Mouse (Mus musculus): ENCODE data around the gene Efcab7. TPM values are rescaled to one million over a fixed set of nuclear protein-coding genes. Genes with fewer than 3 reads are reported as not detected.

Efcab7 gene
- polyA plus RNA-seq, 1 experiment from 2014 or later, result 20.1 TPM

GRCm38 (mm10) chr4:99947192-99947591, 118.2 kb downstream of the Efcab7 start:
- Histone ChIP-seq H3K27me3 (replicated peaks) (no peaks in the 10 kb centered on the region), H3K4me1 (replicated peaks) (no peaks in the 10 kb centered on the region), H3K36me3 (no peaks in the 10 kb centered on the region), H3K27ac (no peak overlapping the region), H3K4me2 (replicated peaks) (no peak overlapping the region), H3K4me3 (replicated peaks) (no peak overlapping the region), H3K9ac (no peak overlapping the region), H3K9me3 (no peaks in the 10 kb centered on the region)
- WGBS, result 39% methylated on average over 1 of the region's 1 CpGs
- ATAC-seq, result peak; percentile 40; the same call in 1 of the 2 replicates

GRCm38 (mm10) chr4:99947896-99948295, 118.9 kb downstream of the Efcab7 start:
- Histone ChIP-seq H3K9ac (no peak overlapping the region), H3K36me3 (no peaks in the 10 kb centered on the region), H3K27me3 (replicated peaks) (no peaks in the 10 kb centered on the region), H3K4me3 (replicated peaks) (no peak overlapping the region), H3K4me2 (replicated peaks) (no peak overlapping the region), H3K9me3 (no peaks in the 10 kb centered on the region), H3K4me1 (replicated peaks) (no peaks in the 10 kb centered on the region), H3K27ac (no peak overlapping the region)
- 100% methylated on average over 1 of the region's 1 CpGs for WGBS
- ATAC-seq, result no peak

DNA sequence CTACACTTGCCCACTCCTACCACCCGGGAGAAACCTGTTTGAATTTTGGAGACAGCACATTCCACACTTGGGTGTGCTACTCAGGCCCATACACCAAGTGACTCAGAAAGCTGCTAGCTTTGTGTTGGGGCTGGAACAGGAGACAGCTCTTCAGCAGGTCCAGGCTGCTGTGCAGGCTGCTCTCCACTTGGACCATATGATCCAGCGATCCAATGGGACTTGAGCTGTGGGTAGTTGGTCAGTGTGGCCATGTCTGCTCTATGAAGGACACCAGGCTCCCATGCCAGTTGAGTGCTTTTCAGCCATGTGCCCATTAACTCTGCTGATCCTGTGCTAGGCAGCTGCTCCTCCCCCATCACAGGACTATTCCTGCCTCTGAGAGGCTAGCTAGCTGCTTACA, 124.9 kb downstream of the Efcab7 start:
- no peak overlapping the region for H3K4me2 ChIP-seq (replicated peaks)
- H3K4me1 ChIP-seq (replicated peaks), result no peaks in the 10 kb centered on the region
- no peak overlapping the region for H3K9ac ChIP-seq
- H3K9me3 ChIP-seq, result no peaks in the 10 kb centered on the region
- no peak overlapping the region for H3K4me3 ChIP-seq (replicated peaks)
- no peak for ATAC-seq
- 77% methylated on average over 2 of the region's 2 CpGs for WGBS
- H3K36me3 ChIP-seq, result no peaks in the 10 kb centered on the region
- no peaks in the 10 kb centered on the region for H3K27me3 ChIP-seq (replicated peaks)
- no peak overlapping the region for H3K27ac ChIP-seq

DNA sequence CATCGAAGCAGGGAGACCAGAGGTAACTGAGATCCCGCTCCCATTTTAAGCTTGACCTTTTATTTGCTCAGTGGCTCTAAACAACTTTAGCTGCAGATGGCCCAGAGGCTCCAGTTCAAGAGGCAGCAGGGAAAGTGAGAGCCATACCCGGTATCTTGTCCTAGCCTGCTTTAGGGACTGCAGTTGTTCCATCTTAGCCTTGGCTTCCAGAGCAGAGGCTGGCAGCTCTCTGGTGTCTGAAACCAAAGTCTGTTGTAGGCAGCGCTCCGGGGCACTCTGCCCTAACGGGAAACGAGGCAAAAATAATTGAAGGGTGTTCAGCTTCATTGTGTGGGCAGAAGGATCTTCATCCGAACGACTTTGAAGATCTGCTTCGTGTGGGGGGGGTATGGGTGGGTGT, 126.4 kb downstream of the Efcab7 start:
- H3K4me2 ChIP-seq (replicated peaks), result no peak overlapping the region
- H3K36me3 ChIP-seq, result no peaks in the 10 kb centered on the region
- no peaks in the 10 kb centered on the region for H3K27me3 ChIP-seq (replicated peaks)
- H3K9ac ChIP-seq, result no peak overlapping the region
- no peak overlapping the region for H3K27ac ChIP-seq
- WGBS, result 86% methylated on average over 10 of the region's 10 CpGs
- no peak overlapping the region for H3K4me3 ChIP-seq (replicated peaks)
- no peak for ATAC-seq
- no peaks in the 10 kb centered on the region for H3K4me1 ChIP-seq (replicated peaks)
- H3K9me3 ChIP-seq, result no peaks in the 10 kb centered on the region

DNA sequence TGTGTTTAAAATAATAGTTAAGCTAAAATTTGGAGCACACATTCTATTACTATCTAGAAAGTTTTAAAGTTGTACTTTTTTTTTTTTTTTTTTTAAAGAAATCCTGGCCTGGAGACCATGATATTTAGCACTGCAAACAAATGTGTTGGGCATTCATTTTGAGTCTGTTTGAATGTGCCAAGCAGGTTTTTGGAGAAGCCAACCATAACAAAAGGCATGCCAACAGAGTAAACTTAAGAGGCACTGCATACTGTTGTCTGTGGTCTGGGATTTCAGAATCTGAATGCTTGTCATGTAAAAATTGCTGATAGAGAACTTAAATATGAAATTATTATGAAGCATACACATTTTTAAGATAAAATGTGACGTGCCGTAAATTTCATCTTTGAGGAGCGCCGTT, 128.2 kb downstream of the Efcab7 start:
- ATAC-seq, result no peak
- H3K4me1 ChIP-seq (replicated peaks), result no peaks in the 10 kb centered on the region
- H3K27ac ChIP-seq, result no peak overlapping the region

GRCm38 (mm10) chr4:99958084-99958815, 129.3 kb downstream of the Efcab7 start:
- Histone ChIP-seq H3K27me3 (replicated peaks) (no peaks in the 10 kb centered on the region), H3K4me1 (replicated peaks) (0 out of 2 replicates have a peak, but pooled peaks cover 2% of the 10 kb centered on the region), H3K4me2 (replicated peaks) (no peak overlapping the region), H3K27ac (no peak overlapping the region), H3K9ac (no peak overlapping the region), H3K36me3 (no peaks in the 10 kb centered on the region), H3K4me3 (replicated peaks) (no peak overlapping the region), H3K9me3 (no peaks in the 10 kb centered on the region)
- WGBS, result 70% methylated on average over 7 of the region's 7 CpGs
- ATAC-seq, result no peak

More for the DNA sequence above, 128.2 kb downstream of the Efcab7 start:
- H3K9me3 ChIP-seq, result no peaks in the 10 kb centered on the region
- H3K9ac ChIP-seq, result no peak overlapping the region
- no peaks in the 10 kb centered on the region for H3K36me3 ChIP-seq
- no peaks in the 10 kb centered on the region for H3K27me3 ChIP-seq (replicated peaks)
- WGBS, result 88% methylated on average over 4 of the region's 4 CpGs
- H3K4me3 ChIP-seq (replicated peaks), result no peak overlapping the region
- H3K4me2 ChIP-seq (replicated peaks), result no peak overlapping the region

GRCm38 (mm10) chr4:99959308-99959707, 130.3 kb downstream of the Efcab7 start:
- H3K4me1 ChIP-seq (replicated peaks), result 0 out of 2 replicates have a peak, but pooled peaks cover 2% of the 10 kb centered on the region
- no peaks in the 10 kb centered on the region for H3K9me3 ChIP-seq
- H3K36me3 ChIP-seq, result no peaks in the 10 kb centered on the region
- no peaks in the 10 kb centered on the region for H3K27me3 ChIP-seq (replicated peaks)
- ATAC-seq, result 0 out of 2 replicates have a peak, but pooled peaks have one; percentile 34
- H3K9ac ChIP-seq, result no peak overlapping the region
- no peak overlapping the region for H3K27ac ChIP-seq
- H3K4me3 ChIP-seq (replicated peaks), result no peak overlapping the region
- H3K4me2 ChIP-seq (replicated peaks), result no peak overlapping the region
- WGBS, result 51% methylated on average over 3 of the region's 3 CpGs

Other genes with a start within 250 kb of the Efcab7 start
- gene Foxd3, start 172.9 kb upstream of the Efcab7 start, polyA plus RNA-seq (2015; fragmentation: Nextera tagmentation; extraction: Ambion mirVana), result 0.83 and 1.3 TPM in 2 replicates
- 19.5 and 24.6 TPM in 2 replicates for gene Alg6, start 113.5 kb upstream of the Efcab7 start, polyA plus RNA-seq (2015; fragmentation: Nextera tagmentation; extraction: Ambion mirVana)
- 193 and 195 TPM in 2 replicates for gene Pgm1, start 100.2 kb downstream of the Efcab7 start, polyA plus RNA-seq (2015; fragmentation: Nextera tagmentation; extraction: Ambion mirVana)
- gene Itgb3bp, start 100.6 kb downstream of the Efcab7 start, polyA plus RNA-seq (2015; fragmentation: Nextera tagmentation; extraction: Ambion mirVana), result 34.6 and 40.1 TPM in 2 replicates